Mouse (Mus musculus): ENCODE measurements around the gene Tagln3.

- TF ChIP-seq CTCF (IDR thresholded peaks at IDR 0.05; ENCODE audit: control insufficient read depth, insufficient read depth, insufficient read length) = no peak
- no peak for TF ChIP-seq MYOG (IDR thresholded peaks at IDR 0.05; ENCODE audit: control insufficient read depth, extremely low read depth, insufficient read length)
- TF ChIP-seq USF1 (IDR thresholded peaks at IDR 0.05; ENCODE audit: low read depth) = no peak
Observed at GRCm38 (mm10) chr16:45767853-45768640, 43.6 kb upstream of the Tagln3 start.

Data from C2C12 (cell line).